14 mouse cellular contexts compared by ENCODE assay signal in the genomic region with DNA sequence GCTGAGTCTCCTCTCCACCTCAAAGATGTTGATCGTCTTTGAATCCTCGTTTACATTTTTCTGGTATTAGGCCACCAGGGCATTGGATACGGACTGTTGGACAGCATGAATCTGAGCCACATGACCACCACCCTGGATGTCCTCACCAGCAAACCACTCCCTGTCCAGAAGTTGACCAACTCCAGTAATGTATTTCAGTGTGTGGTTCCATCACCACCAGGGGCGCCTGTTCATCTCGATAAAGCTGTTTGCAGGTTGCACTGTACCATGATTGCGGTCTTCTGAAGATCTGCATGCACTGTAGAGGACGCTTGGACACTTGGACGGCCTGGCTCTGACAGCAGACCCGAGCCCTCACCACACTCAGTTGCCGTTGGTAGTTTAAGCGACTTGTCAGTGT. TPM values are rescaled to one million over a fixed set of nuclear protein-coding genes. Genes with fewer than 3 reads are reported as not detected.
A peak's percentile ranks its signal among the peaks of the same experiment; 100 is the strongest.
DNase-seq lines count a peak whose midpoint lies in the region; ATAC-seq lines count a peak whose summit lies in the region.
"Had no signal": no experiment of that assay in that cellular context is flagged by ENCODE, and none has a peak within 500 bp of the region (broad histone marks: within the 10 kb centered on the region; RNA-seq: fewer than 3 reads in every experiment).

No protein-coding gene starts in this region.

- peaks cover 23% of the 10 kb centered on the region for H3K4me1 ChIP-seq in kidney, embryonic 16.5 days (ENCODE audit: insufficient read depth, low read length)

- H3K36me3 ChIP-seq in kidney, embryonic 16.5 days (ENCODE audit: insufficient read depth, low read length), result no peaks in the 10 kb centered on the region
- H3K36me3 ChIP-seq: forebrain, embryonic 10.5 days; limb, embryonic 10.5 days had no signal

- no peaks in the 10 kb centered on the region for H3K9me3 ChIP-seq in kidney, embryonic 16.5 days (ENCODE audit: low read length)
- H3K9me3 ChIP-seq: forebrain, embryonic 10.5 days; limb, embryonic 10.5 days had no signal

- no peak overlapping the region for H3K27ac ChIP-seq in kidney, embryonic 16.5 days (ENCODE audit: low read length)
- H3K27ac ChIP-seq: forebrain, embryonic 10.5 days; limb, embryonic 10.5 days; macrophage had no signal

- H3K4me3 ChIP-seq in kidney, embryonic 16.5 days (ENCODE audit: low read length), result no peak overlapping the region
- H3K4me3 ChIP-seq: forebrain, embryonic 10.5 days; limb, embryonic 10.5 days had no signal

- DNase-seq in adrenal gland, adult (ENCODE audit: inconsistent age in 2 of 2, low spot score in 1 of 2), result peak; percentile 7 to 43
- DNase-seq in adrenal gland, postnatal 36 days, result no peak
- peak; percentile 57 to 75 for DNase-seq in kidney, postnatal 4 days
- peak; percentile 58 for DNase-seq in thymus, postnatal 4 days
- no peak for DNase-seq in thymus, postnatal 14 days
- no peak for DNase-seq in adrenal gland, adult 18-20 months (ENCODE audit: low spot score in 2 of 2)
- DNase-seq in spleen, postnatal 14 days (ENCODE audit: low spot score in 2 of 2), result no peak
- DNase-seq: gastrocnemius, postnatal 36 days; heart, postnatal 4 days; kidney, adult 9 months had no signal

- no peak overlapping the region for H3K4me2 ChIP-seq in kidney, embryonic 16.5 days (replicated peaks; ENCODE audit: low read depth, low read length)

- peaks cover 4% of the 10 kb centered on the region for H3K27me3 ChIP-seq in kidney, embryonic 16.5 days (ENCODE audit: insufficient read depth, low read length)

- 76% methylated on average over 11 of the region's 11 CpGs for WGBS in kidney, embryonic 16.5 days

- no peak overlapping the region for H3K9ac ChIP-seq in kidney, embryonic 16.5 days (replicated peaks; ENCODE audit: low read length)

- ATAC-seq in kidney, embryonic 16.5 days (ENCODE audit: low FRiP score, low TSS enrichment), result no peak

RNA-seq across cellular contexts. Expression of a gene that starts 9.8 kb away (rescaled TPM):
- total RNA-seq in adrenal gland, postnatal 36 days (2021), result 1 to 10 TPM in 1 of 2 experiments, under 1 TPM in 1; 0.72 to 2.2 TPM
- polyA plus RNA-seq in kidney, embryonic 16.5 days (2015; fragmentation: Nextera tagmentation; extraction: Ambion mirVana), result 24.5 and 30.3 TPM in 2 replicates
- 1 to 10 TPM; 2.0 to 3.8 TPM for total RNA-seq in adrenal gland, adult 18-20 months (2021)

RNA-seq across cellular contexts. Expression of a gene that starts 10.9 kb away (rescaled TPM):
- 100 to 1,000 TPM; 213 to 224 TPM for total RNA-seq in adrenal gland, postnatal 36 days (2021)
- polyA plus RNA-seq in kidney, embryonic 16.5 days (2015; fragmentation: Nextera tagmentation; extraction: Ambion mirVana), result 117 and 134 TPM in 2 replicates
- total RNA-seq in adrenal gland, adult 18-20 months (2021), result 100 to 1,000 TPM; 199 to 244 TPM

RNA-seq across cellular contexts. Expression of a gene that starts 13.9 kb away (rescaled TPM):
- 10 to 100 TPM; 11.4 to 12.7 TPM for total RNA-seq in adrenal gland, postnatal 36 days (2021)
- 18.3 and 19.0 TPM in 2 replicates for polyA plus RNA-seq in kidney, embryonic 16.5 days (2015; fragmentation: Nextera tagmentation; extraction: Ambion mirVana)
- 10 to 100 TPM; 14.7 to 21.0 TPM for total RNA-seq in adrenal gland, adult 18-20 months (2021)

RNA-seq across cellular contexts. Expression of a gene that starts 19.6 kb away (rescaled TPM):
- 1 to 10 TPM; 3.5 to 6.0 TPM for total RNA-seq in adrenal gland, postnatal 36 days (2021)
- 7.2 and 8.6 TPM in 2 replicates for polyA plus RNA-seq in kidney, embryonic 16.5 days (2015; fragmentation: Nextera tagmentation; extraction: Ambion mirVana)
- total RNA-seq in adrenal gland, adult 18-20 months (2021), result 10 to 100 TPM in 1 of 2 experiments, 1 to 10 TPM in 1; 8.5 to 13.3 TPM

RNA-seq across cellular contexts. Expression of a gene that starts 41.1 kb away (rescaled TPM):
- not detected for total RNA-seq in adrenal gland, postnatal 36 days (2021)
- 0.52 and 0.82 TPM in 2 replicates for polyA plus RNA-seq in kidney, embryonic 16.5 days (2015; fragmentation: Nextera tagmentation; extraction: Ambion mirVana)
- total RNA-seq in adrenal gland, adult 18-20 months (2021), result under 1 TPM; 0.36 to 0.54 TPM
- total RNA-seq: gastrocnemius, postnatal 36 days; heart, postnatal 4 days had no signal

Comparison
In these comparisons a context has a peak if more than half of its experiments do, and no peak if none do; other contexts are left out.
1. DNase-seq: peak in adrenal gland, adult (2 of 2), kidney, postnatal 4 days (2 of 2) and thymus, postnatal 4 days (single experiment); none in adrenal gland, postnatal 36 days (0 of 2), thymus, postnatal 14 days (single experiment), adrenal gland, adult 18-20 months (0 of 2) and spleen, postnatal 14 days (0 of 2).